7 mouse cellular contexts compared by ENCODE assay signal in the genomic region with DNA sequence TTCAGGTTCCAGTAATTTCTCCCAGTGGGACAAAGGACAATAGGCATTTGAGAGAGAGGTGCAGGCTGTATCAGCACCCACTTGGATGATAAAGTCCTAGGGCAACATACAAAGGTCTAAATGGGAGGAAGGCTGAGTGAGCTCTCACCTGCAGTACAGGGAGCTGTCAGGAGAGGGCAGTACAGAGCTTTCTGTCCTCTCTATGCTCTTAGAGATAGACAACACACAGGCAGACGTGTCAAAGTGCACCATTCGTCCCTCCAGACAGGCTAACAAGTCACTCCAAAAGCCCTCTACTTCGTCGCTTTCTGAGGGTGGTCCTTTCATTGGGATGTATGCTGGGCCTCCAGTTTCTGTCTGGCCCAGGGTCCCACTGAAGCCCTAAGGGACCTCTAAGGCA.
A peak's percentile ranks its signal among the peaks of the same experiment; 100 is the strongest.
DNase-seq lines count a peak whose midpoint lies in the region; ATAC-seq and TF ChIP-seq lines count a peak whose summit lies in the region.

No protein-coding gene starts in this region.

- peak; percentile 37 for DNase-seq in kidney, adult 18-20 months
- DNase-seq in kidney, adult 11 months, result no peak
- peak; percentile 83 for DNase-seq in ZHBTc4 (ENCODE audit: low read depth, low spot score)
- DNase-seq in embryonic facial prominence, embryonic 14.5 days (ENCODE audit: low spot score), result peak; percentile 13
- peak; percentile 73 for DNase-seq in limb, embryonic 10.5 days (ENCODE audit: low spot score)
- DNase-seq in retina, postnatal 7 days (ENCODE audit: low read depth, low spot score), result peak; percentile 40

- ATAC-seq in embryonic facial prominence, embryonic 14.5 days (ENCODE audit: low read depth), result no peak

- H3K27me3 ChIP-seq in E14TG2a.4 (ENCODE audit: insufficient read depth, low read length), result 0 out of 2 replicates have a peak, but pooled peaks cover 3% of the 10 kb centered on the region
- H3K27me3 ChIP-seq in embryonic facial prominence, embryonic 14.5 days (replicated peaks; ENCODE audit: control insufficient read depth, insufficient read depth, low read length), result no peaks in the 10 kb centered on the region
- no peaks in the 10 kb centered on the region for H3K27me3 ChIP-seq in limb, embryonic 10.5 days (ENCODE audit: low read depth, poor library complexity, severe bottlenecking)

- peaks cover 5% of the 10 kb centered on the region; the same call in 1 of the 2 replicates for H3K4me1 ChIP-seq in E14TG2a.4 (replicated peaks; ENCODE audit: low read depth, low read length)
- no peaks in the 10 kb centered on the region for H3K4me1 ChIP-seq in embryonic facial prominence, embryonic 14.5 days (ENCODE audit: control insufficient read depth, insufficient read depth, low read length)
- H3K4me1 ChIP-seq in limb, embryonic 10.5 days, result no peaks in the 10 kb centered on the region

- H3K4me3 ChIP-seq in E14TG2a.4 (replicated peaks; ENCODE audit: low read length), result no peak overlapping the region
- no peak overlapping the region for H3K4me3 ChIP-seq in embryonic facial prominence, embryonic 14.5 days (ENCODE audit: low read depth, low read length)
- no peak overlapping the region for H3K4me3 ChIP-seq in limb, embryonic 10.5 days

- 40% methylated on average over 4 of the region's 4 CpGs for WGBS in embryonic facial prominence, embryonic 14.5 days
- 37% methylated on average over 4 of the region's 4 CpGs for WGBS in limb, embryonic 10.5 days

- H3K9me3 ChIP-seq in E14TG2a.4 (ENCODE audit: low read length), result peaks cover 29% of the 10 kb centered on the region
- no peaks in the 10 kb centered on the region for H3K9me3 ChIP-seq in embryonic facial prominence, embryonic 14.5 days (ENCODE audit: control insufficient read depth, low read length)
- H3K9me3 ChIP-seq in limb, embryonic 10.5 days (replicated peaks), result no peaks in the 10 kb centered on the region

- H3K4me2 ChIP-seq in embryonic facial prominence, embryonic 14.5 days (ENCODE audit: low read depth, low read length), result no peak overlapping the region

- H3K9ac ChIP-seq in embryonic facial prominence, embryonic 14.5 days (ENCODE audit: low read depth, low read length), result no peak overlapping the region

- H3K27ac ChIP-seq in embryonic facial prominence, embryonic 14.5 days (replicated peaks; ENCODE audit: low read depth, low read length), result no peak overlapping the region
- H3K27ac ChIP-seq in limb, embryonic 10.5 days, result no peak overlapping the region

- no peaks in the 10 kb centered on the region for H3K36me3 ChIP-seq in E14TG2a.4 (ENCODE audit: insufficient read depth, low read length)
- peaks cover 6% of the 10 kb centered on the region; the same call in 1 of the 2 replicates for H3K36me3 ChIP-seq in embryonic facial prominence, embryonic 14.5 days (ENCODE audit: control insufficient read depth, insufficient read depth, low read length)
- no peaks in the 10 kb centered on the region for H3K36me3 ChIP-seq in limb, embryonic 10.5 days

- TF ChIP-seq CTCF in E14TG2a.4 (conservative IDR thresholded peaks at IDR 0.05; ENCODE audit: low read length), result peak; percentile 77
